Mouse (Mus musculus) neural tube, embryonic 14.5 days (tissue): ENCODE measurements around the gene 4931414P19Rik. TPM values are rescaled to one million over a fixed set of nuclear protein-coding genes. Genes with fewer than 3 reads are reported as not detected.

Experiments used
- ATAC-seq: fragments of 200-750 bp; cut with Nextera tagmentation; 2 replicates; pipeline ENCODE4 v1.8.0; 2017; ENCODE audit warnings: low read depth, mild to moderate bottlenecking, moderate TSS enrichment, moderate library complexity
- H3K27ac ChIP-seq: fragments of 300-500 bp; sonication (generic); 2 replicates; pipeline ENCODE4 v1.5.1; 2014; ENCODE audit warnings: low read depth, mild to moderate bottlenecking, control low read depth, low read length, moderate library complexity, mixed read lengths
- H3K27me3 ChIP-seq: fragments of 300-500 bp; sonication (generic); 2 replicates; pipeline ENCODE4 v1.6.1; 2014; ENCODE audit warnings: low read length; ENCODE audit not compliant: control insufficient read depth, insufficient read depth
- H3K36me3 ChIP-seq: fragments of 300-500 bp; sonication (generic); 2 replicates; pipeline ENCODE4 v1.6.1; 2014; ENCODE audit warnings: low read length, mixed read lengths; ENCODE audit not compliant: control insufficient read depth, insufficient read depth
- H3K4me1 ChIP-seq: fragments of 300-500 bp; sonication (generic); 2 replicates; pipeline ENCODE4 v1.6.1; 2014; ENCODE audit warnings: low read length; ENCODE audit not compliant: control insufficient read depth, insufficient read depth
- H3K4me2 ChIP-seq: fragments of 300-500 bp; sonication (generic); 2 replicates; pipeline ENCODE4 v1.6.1; 2014; ENCODE audit warnings: mild to moderate bottlenecking, low read depth, low read length, control low read depth
- H3K4me3 ChIP-seq: fragments of 300-500 bp; sonication (generic); 2 replicates; pipeline ENCODE4 v1.5.1; 2014; ENCODE audit warnings: low read depth, low read length, control low read depth, mixed read lengths
- H3K9ac ChIP-seq: fragments of 300-500 bp; sonication (generic); replicated peaks from 2 replicates; pipeline ENCODE4 v1.6.1; 2014; ENCODE audit warnings: low read depth, mild to moderate bottlenecking, control low read depth, low read length, mixed read lengths
- H3K9me3 ChIP-seq: fragments of 300-500 bp; sonication (generic); 2 replicates; pipeline ENCODE4 v1.6.1; 2016; ENCODE audit warnings: low read length; ENCODE audit not compliant: control insufficient read depth
- WGBS: fragments of 180-500 bp; shearing (Covaris S2); extraction: QIAGEN DNeasy Blood & Tissue Kit; methylation state at CpG from one replicate; pipeline ENCODE4 v1.1.7; 2014; 5-methylcytosine and 5-hydroxymethylcytosine counted together
- polyA plus RNA-seq: library from polyadenylated mRNA; unstranded; fragments of >200 nt; fragmentation: Nextera tagmentation; extraction: Ambion mirVana; gene quantifications from 2 replicates; pipeline ENCODE4 v1.2.1, GENCODE M21; 2014

The 4931414P19Rik gene
- polyA plus RNA-seq, 1 experiment from 2014 or later = 5.0 TPM

DNA sequence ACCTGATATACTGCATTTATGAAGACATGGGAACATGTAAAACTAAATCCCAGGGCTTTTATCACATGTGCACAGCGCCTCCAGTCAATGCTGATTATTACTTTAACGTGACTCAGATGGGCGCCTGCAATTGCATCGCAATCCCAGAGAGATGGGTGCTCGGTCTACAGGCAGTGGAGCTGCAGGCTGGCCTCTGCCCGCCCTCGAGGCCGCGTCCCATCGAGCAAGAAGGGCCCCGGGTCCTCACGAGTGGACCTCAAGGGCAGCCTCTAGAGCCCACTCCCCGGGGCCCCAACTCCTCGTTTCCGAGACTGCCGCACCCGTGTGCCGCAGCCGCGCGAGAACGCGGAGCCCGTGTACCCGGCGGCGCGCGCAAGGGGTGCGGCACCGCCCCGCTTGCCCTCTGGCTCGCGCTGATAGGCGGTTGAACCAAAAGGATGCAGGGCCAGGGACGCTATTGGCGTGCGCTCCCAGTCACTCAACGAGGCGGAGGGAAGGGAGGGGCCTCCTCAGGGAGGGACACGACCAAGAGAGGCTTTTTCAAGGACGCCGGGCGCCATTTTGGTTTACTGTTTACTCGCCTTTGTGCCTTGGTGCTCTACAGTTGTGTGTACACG, 2.6 kb downstream of the 4931414P19Rik start:
- WGBS = under 1% methylated on average over 46 of the region's 46 CpGs

DNA sequence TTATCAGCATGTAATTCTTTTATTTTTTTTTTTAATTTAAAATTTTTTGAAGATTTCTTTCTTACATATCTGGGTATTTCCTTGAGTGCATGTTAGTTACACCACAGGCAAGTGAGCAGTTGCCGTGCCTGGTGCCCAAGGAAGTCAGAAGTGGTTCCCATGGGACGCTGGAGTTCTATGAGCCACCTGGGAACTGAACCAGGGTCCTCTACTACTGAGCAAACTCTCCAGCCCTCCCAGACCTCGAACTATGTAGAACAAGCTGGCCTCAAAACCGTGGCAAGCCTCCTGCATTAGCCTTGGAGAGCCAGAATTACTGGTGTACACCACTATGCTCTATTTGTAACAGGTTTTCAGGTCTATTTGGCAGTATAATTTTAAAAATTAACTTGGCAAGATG, 3.2 kb downstream of the 4931414P19Rik start:
- Histone ChIP-seq H3K4me2 (peak overlapping the region; percentile 48), H3K36me3 (no peaks in the 10 kb centered on the region), H3K9me3 (no peaks in the 10 kb centered on the region), H3K27ac (peak overlapping the region; percentile 96), H3K9ac (peak overlapping the region; percentile 73), H3K4me1 (peaks cover 17% of the 10 kb centered on the region; the same call in 1 of the 2 replicates), H3K4me3 (peak overlapping the region; percentile 56), H3K27me3 (no peaks in the 10 kb centered on the region)
- 29% methylated on average over 4 of the region's 4 CpGs for WGBS
- ATAC-seq = peak; percentile 26; the same call in 1 of the 2 replicates

More for the DNA sequence above, 2.6 kb downstream of the 4931414P19Rik start:
- no peaks in the 10 kb centered on the region for H3K27me3 ChIP-seq
- ATAC-seq = peak; percentile 99
- peaks cover 17% of the 10 kb centered on the region; the same call in 1 of the 2 replicates for H3K4me1 ChIP-seq
- H3K4me3 ChIP-seq = peak overlapping the region; percentile 56
- H3K27ac ChIP-seq = peak overlapping the region; percentile 96
- peak overlapping the region; percentile 73 for H3K9ac ChIP-seq
- H3K4me2 ChIP-seq = peak overlapping the region; percentile 48
- no peaks in the 10 kb centered on the region for H3K36me3 ChIP-seq
- no peaks in the 10 kb centered on the region for H3K9me3 ChIP-seq

DNA sequence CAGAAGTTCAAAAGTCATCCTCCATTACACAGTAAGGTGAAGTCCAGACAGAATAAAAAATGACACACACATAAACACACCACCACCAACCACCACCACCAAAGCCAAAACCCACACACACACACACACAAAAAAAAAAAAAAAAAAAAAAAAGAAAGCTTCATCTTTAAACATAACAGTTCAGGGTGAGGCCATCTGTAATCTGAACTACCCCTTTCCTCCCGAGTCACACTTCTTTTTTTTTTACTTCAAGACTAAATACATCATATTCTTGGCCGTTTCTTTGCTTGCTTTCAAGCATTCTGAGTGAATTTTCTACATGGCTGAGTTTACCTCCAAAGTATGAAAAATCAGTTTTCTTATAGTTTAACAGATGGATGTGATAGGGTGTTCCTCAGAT, 4.2 kb downstream of the 4931414P19Rik start:
- no peaks in the 10 kb centered on the region for H3K27me3 ChIP-seq
- no peak overlapping the region for H3K4me2 ChIP-seq
- ATAC-seq = no peak
- no peaks in the 10 kb centered on the region for H3K36me3 ChIP-seq
- H3K4me1 ChIP-seq = peaks cover 17% of the 10 kb centered on the region; the same call in 1 of the 2 replicates
- WGBS = 85% methylated on average over 2 of the region's 2 CpGs
- H3K9ac ChIP-seq = no peak overlapping the region
- no peaks in the 10 kb centered on the region for H3K9me3 ChIP-seq
- H3K4me3 ChIP-seq = no peak overlapping the region
- no peak overlapping the region for H3K27ac ChIP-seq

GRCm38 (mm10) chr14:54597084-54597483, 8.7 kb downstream of the 4931414P19Rik start:
- Histone ChIP-seq H3K27ac (no peak overlapping the region), H3K4me2 (no peak overlapping the region), H3K36me3 (no peaks in the 10 kb centered on the region), H3K9ac (no peak overlapping the region), H3K9me3 (no peaks in the 10 kb centered on the region), H3K4me1 (peaks cover 8% of the 10 kb centered on the region; the same call in 1 of the 2 replicates), H3K27me3 (no peaks in the 10 kb centered on the region), H3K4me3 (no peak overlapping the region)
- ATAC-seq = no peak
- 84% methylated on average over 7 of the region's 7 CpGs for WGBS

DNA sequence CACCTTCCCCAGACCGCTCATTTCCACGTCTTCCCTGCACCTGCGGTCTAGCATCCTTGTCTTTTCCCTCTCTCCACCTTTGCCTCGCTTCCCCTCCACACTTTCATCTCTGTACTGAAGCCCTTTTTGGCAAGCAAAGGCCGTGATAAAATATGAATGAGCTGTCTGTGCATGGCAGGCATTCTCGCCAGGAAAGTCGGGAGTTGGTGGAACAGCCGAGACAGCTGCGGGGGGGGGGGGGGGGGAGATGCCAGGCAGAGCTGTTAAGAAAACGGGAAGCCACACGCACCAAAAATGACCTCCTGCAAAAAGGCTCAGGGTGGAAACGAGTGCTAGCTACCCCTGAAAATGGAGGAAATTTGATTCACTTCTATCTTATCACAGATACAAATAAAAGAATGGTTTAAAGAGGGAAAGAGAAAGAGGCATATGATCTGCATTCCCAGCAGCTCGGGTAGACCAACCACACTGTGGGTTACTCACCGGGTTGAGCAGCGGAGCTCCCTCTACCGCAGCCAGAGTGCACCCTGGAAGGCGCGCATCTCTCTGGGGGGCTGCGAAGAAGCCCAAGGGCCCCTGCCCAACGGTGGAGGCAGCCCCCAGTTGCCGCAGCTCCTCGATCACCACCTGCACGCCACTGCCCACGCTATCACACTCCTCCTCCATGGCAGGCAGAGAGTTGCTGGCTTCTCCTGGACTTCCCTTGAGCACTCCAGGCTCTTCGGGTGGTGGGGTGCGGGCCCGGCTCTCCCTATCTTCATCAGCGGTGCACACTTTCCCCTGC, 11.0 kb downstream of the 4931414P19Rik start:
- WGBS = 69% methylated on average over 27 of the region's 28 CpGs
- H3K9me3 ChIP-seq = no peaks in the 10 kb centered on the region
- no peak overlapping the region for H3K9ac ChIP-seq
- no peak overlapping the region for H3K4me2 ChIP-seq
- no peaks in the 10 kb centered on the region for H3K27me3 ChIP-seq
- H3K27ac ChIP-seq = no peak overlapping the region
- no peak overlapping the region for H3K4me3 ChIP-seq
- no peaks in the 10 kb centered on the region for H3K36me3 ChIP-seq
- H3K4me1 ChIP-seq = peaks cover 8% of the 10 kb centered on the region; the same call in 1 of the 2 replicates
- ATAC-seq = no peak

- Histone ChIP-seq H3K27ac (no peak overlapping the region), H3K4me2 (no peak overlapping the region), H3K36me3 (no peaks in the 10 kb centered on the region), H3K27me3 (no peaks in the 10 kb centered on the region), H3K9me3 (no peaks in the 10 kb centered on the region), H3K4me3 (no peak overlapping the region), H3K4me1 (peaks cover 8% of the 10 kb centered on the region; the same call in 1 of the 2 replicates), H3K9ac (no peak overlapping the region)
- 94% methylated on average over 3 of the region's 3 CpGs for WGBS
- ATAC-seq = no peak
Observed at GRCm38 (mm10) chr14:54594055-54594454, 11.7 kb downstream of the 4931414P19Rik start.

DNA sequence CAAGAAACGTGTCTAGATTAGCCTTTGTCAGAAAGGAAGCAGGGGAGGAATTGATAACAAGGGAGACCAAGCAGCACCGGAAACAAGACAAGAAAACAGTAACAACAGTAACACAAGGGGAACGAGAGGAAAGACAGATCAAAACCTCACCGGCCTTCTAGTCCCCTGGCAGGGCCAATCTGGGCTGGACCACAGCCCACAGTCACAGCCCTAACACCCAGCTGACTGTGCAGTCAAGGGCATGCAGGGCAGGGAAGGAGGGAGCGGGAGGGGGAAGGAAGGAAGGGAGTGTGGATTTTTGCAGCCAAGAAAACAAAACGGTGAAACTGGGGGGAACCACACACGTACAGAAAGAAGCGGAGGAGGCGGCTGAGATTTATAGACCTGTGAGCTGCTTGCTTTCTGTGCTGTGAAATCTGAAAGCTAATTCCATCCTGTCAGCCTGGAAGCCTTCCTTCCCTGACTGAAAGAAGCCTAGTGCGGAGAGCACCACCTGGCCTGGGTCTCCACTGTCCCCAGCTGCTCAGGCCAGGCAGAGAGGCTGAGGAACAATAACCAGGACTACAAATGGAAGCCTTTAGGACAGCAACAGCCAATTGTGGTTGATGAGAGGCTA, 13.4 kb downstream of the 4931414P19Rik start:
- Histone ChIP-seq H3K4me1 (peaks cover 8% of the 10 kb centered on the region; the same call in 1 of the 2 replicates), H3K27ac (peak overlapping the region; percentile 72), H3K4me2 (no peak overlapping the region), H3K9ac (no peak overlapping the region; the same call in 1 of the 2 replicates), H3K36me3 (no peaks in the 10 kb centered on the region), H3K9me3 (no peaks in the 10 kb centered on the region), H3K4me3 (no peak overlapping the region), H3K27me3 (no peaks in the 10 kb centered on the region)
- ATAC-seq = peak; percentile 50; the same call in 1 of the 2 replicates
- 40% methylated on average over 10 of the region's 10 CpGs for WGBS

GRCm38 (mm10) chr14:54591056-54591455, 14.7 kb downstream of the 4931414P19Rik start:
- WGBS = 92% methylated on average over 16 of the region's 16 CpGs

More at GRCm38 (mm10) chr14:54591056-54591455, 14.7 kb downstream of the 4931414P19Rik start:
- Histone ChIP-seq H3K36me3 (no peaks in the 10 kb centered on the region), H3K4me1 (peaks cover 8% of the 10 kb centered on the region; the same call in 1 of the 2 replicates), H3K9me3 (no peaks in the 10 kb centered on the region), H3K4me3 (no peak overlapping the region), H3K9ac (no peak overlapping the region), H3K27me3 (no peaks in the 10 kb centered on the region), H3K4me2 (no peak overlapping the region), H3K27ac (no peak overlapping the region)
- no peak for ATAC-seq
